Mouse (Mus musculus): ENCODE measurements around the gene Itpkc. TPM values are rescaled to one million over a fixed set of nuclear protein-coding genes. Genes with fewer than 3 reads are reported as not detected.

Gene Itpkc
- total RNA-seq, 2 experiments from 2014 or later: 2.2 to 7.7 TPM

GRCm38 (mm10) chr7:27243211-27243610 is 14.8 kb upstream of the Itpkc start:
- no peak for ATAC-seq (replicated peaks; ENCODE audit: poor library complexity, severe bottlenecking)

GRCm38 (mm10) chr7:27238568-27238967 is 10.1 kb upstream of the Itpkc start:
- peak; percentile 95 for ATAC-seq (replicated peaks; ENCODE audit: poor library complexity, severe bottlenecking)

GRCm38 (mm10) chr7:27237527-27237926 is 9.1 kb upstream of the Itpkc start:
- no peak for ATAC-seq (replicated peaks; ENCODE audit: poor library complexity, severe bottlenecking)

GRCm38 (mm10) chr7:27235726-27236125 is 7.3 kb upstream of the Itpkc start:
- ATAC-seq (replicated peaks; ENCODE audit: poor library complexity, severe bottlenecking): no peak

GRCm38 (mm10) chr7:27233300-27233699 is 4.8 kb upstream of the Itpkc start:
- no peak for ATAC-seq (replicated peaks; ENCODE audit: poor library complexity, severe bottlenecking)

- peak; percentile 81 for ATAC-seq (replicated peaks; ENCODE audit: poor library complexity, severe bottlenecking)
Observed at GRCm38 (mm10) chr7:27232781-27233281, 4.4 kb upstream of the Itpkc start, which contains the start of gene Coq8b. Gene Coq8b, plus strand, starts transcription at chr7:27233023.

- no peak for ATAC-seq (replicated peaks; ENCODE audit: poor library complexity, severe bottlenecking)
Observed at GRCm38 (mm10) chr7:27231693-27232331, 3.4 kb upstream of the Itpkc start.

GRCm38 (mm10) chr7:27230781-27231180 is 2.3 kb upstream of the Itpkc start:
- ATAC-seq (replicated peaks; ENCODE audit: poor library complexity, severe bottlenecking): no peak

GRCm38 (mm10) chr7:27228865-27229264 is 404 bp upstream of the Itpkc start:
- ATAC-seq (replicated peaks; ENCODE audit: poor library complexity, severe bottlenecking): peak; percentile 1; the same call in 1 of the 2 replicates

GRCm38 (mm10) chr7:27227676-27228075 is 785 bp downstream of the Itpkc start:
- no peak for ATAC-seq (replicated peaks; ENCODE audit: poor library complexity, severe bottlenecking)

- ATAC-seq (replicated peaks; ENCODE audit: poor library complexity, severe bottlenecking): no peak
Observed at GRCm38 (mm10) chr7:27227276-27227675, 1.2 kb downstream of the Itpkc start.

GRCm38 (mm10) chr7:27224877-27225575 is 3.4 kb downstream of the Itpkc start:
- ATAC-seq (replicated peaks; ENCODE audit: poor library complexity, severe bottlenecking): no peak

- ATAC-seq (replicated peaks; ENCODE audit: poor library complexity, severe bottlenecking): no peak
Observed at GRCm38 (mm10) chr7:27222538-27222937, 5.9 kb downstream of the Itpkc start.

- no peak for ATAC-seq (replicated peaks; ENCODE audit: poor library complexity, severe bottlenecking)
Observed at GRCm38 (mm10) chr7:27221939-27222338, 6.5 kb downstream of the Itpkc start.

GRCm38 (mm10) chr7:27219937-27220336 is 8.5 kb downstream of the Itpkc start:
- ATAC-seq (replicated peaks; ENCODE audit: poor library complexity, severe bottlenecking): no peak

GRCm38 (mm10) chr7:27218586-27218985 is 9.9 kb downstream of the Itpkc start:
- ATAC-seq (replicated peaks; ENCODE audit: poor library complexity, severe bottlenecking): no peak

GRCm38 (mm10) chr7:27212626-27213025 is 15.8 kb downstream of the Itpkc start:
- no peak for ATAC-seq (replicated peaks; ENCODE audit: poor library complexity, severe bottlenecking)

- ATAC-seq (replicated peaks; ENCODE audit: poor library complexity, severe bottlenecking): no peak
Observed at GRCm38 (mm10) chr7:27203730-27204449, 24.6 kb downstream of the Itpkc start.

GRCm38 (mm10) chr7:27198779-27199178 is 29.7 kb downstream of the Itpkc start:
- ATAC-seq (replicated peaks; ENCODE audit: poor library complexity, severe bottlenecking): no peak

GRCm38 (mm10) chr7:27198355-27198754 is 30.1 kb downstream of the Itpkc start:
- no peak for ATAC-seq (replicated peaks; ENCODE audit: poor library complexity, severe bottlenecking)

- no peak for ATAC-seq (replicated peaks; ENCODE audit: poor library complexity, severe bottlenecking)
Observed at GRCm38 (mm10) chr7:27197634-27198033, 30.8 kb downstream of the Itpkc start.
